Mouse (Mus musculus) C2C12 (cell line): ENCODE data around the gene Mapk8ip3. TPM values are rescaled to one million over a fixed set of nuclear protein-coding genes. Genes with fewer than 3 reads are reported as not detected.

Source experiments
- H3K27me3 ChIP-seq: one replicate; pipeline ENCODE4 v1.6.1; 2011; ENCODE audit not compliant: control insufficient read depth, insufficient read depth, insufficient read length
- H3K36me3 ChIP-seq: one replicate; pipeline ENCODE4 v1.6.1; 2011; ENCODE audit not compliant: control insufficient read depth, insufficient read depth
- H3K4me3 ChIP-seq: one replicate; pipeline ENCODE4 v1.5.1; 2011; ENCODE audit warnings: mild to moderate bottlenecking, control low read depth; ENCODE audit not compliant: poor library complexity, insufficient read depth, severe bottlenecking
- H3K79me2 ChIP-seq: one replicate; pipeline ENCODE4 v1.6.1; 2011; ENCODE audit not compliant: control insufficient read depth, insufficient read depth
- H3K79me3 ChIP-seq: one replicate; pipeline ENCODE4 v1.6.1; 2011; ENCODE audit warnings: low read depth, control low read depth
- H3ac ChIP-seq: one replicate; pipeline ENCODE3; 2011; ENCODE audit warnings: low read depth; ENCODE audit not compliant: control insufficient read depth, insufficient read length
- CEBPB ChIP-seq: IDR thresholded peaks from one replicate; pipeline ENCODE4 v1.6.1; 2011; ENCODE audit warnings: low read depth, mild to moderate bottlenecking, control low read depth, moderate library complexity
- CTCF ChIP-seq: IDR thresholded peaks from one replicate; pipeline ENCODE4 v1.5.1; 2011; ENCODE audit not compliant: control insufficient read depth, insufficient read depth, insufficient read length
- FOSL1 ChIP-seq: IDR thresholded peaks from one replicate; pipeline ENCODE4 v1.8.0; 2011; ENCODE audit warnings: mild to moderate bottlenecking, low read length; ENCODE audit not compliant: poor library complexity, insufficient read depth, severe bottlenecking
- MAX ChIP-seq: IDR thresholded peaks from one replicate; pipeline ENCODE4 v1.6.1; 2011; ENCODE audit warnings: mild to moderate bottlenecking, control low read depth
- MYOD1 ChIP-seq: IDR thresholded peaks from one replicate; pipeline ENCODE4 v1.6.1; 2011; ENCODE audit warnings: low read depth; ENCODE audit not compliant: control insufficient read depth, insufficient read length
- MYOG ChIP-seq: IDR thresholded peaks from one replicate; pipeline ENCODE4 v1.6.1; 2011; ENCODE audit not compliant: control insufficient read depth, insufficient read length; ENCODE audit errors: extremely low read depth
- USF1 ChIP-seq: IDR thresholded peaks from one replicate; pipeline ENCODE4 v1.6.1; 2011; ENCODE audit warnings: low read depth, mild to moderate bottlenecking, control low read depth, moderate library complexity
- polyA plus RNA-seq: library from polyadenylated mRNA; unstranded; fragments of >200 nt; fragmentation: generic; extraction: Trizol; gene quantifications from one replicate; pipeline ENCODE4 v1.2.1, GENCODE M21; 2012; ENCODE audit warnings: missing spikeins

Mapk8ip3 gene
- polyA plus RNA-seq, 1 experiment = 17.7 TPM

- H3K4me3 ChIP-seq = peak overlapping the region; percentile 96
- H3K36me3 ChIP-seq = peaks cover 4% of the 10 kb centered on the region
- peak overlapping the region; percentile 43 for H3ac ChIP-seq
- TF ChIP-seq MYOD1 = no peak
- no peak for TF ChIP-seq MYOG
- no peak for TF ChIP-seq MAX
- no peak for TF ChIP-seq FOSL1
- no peak for TF ChIP-seq CTCF
- no peak for TF ChIP-seq USF1
- TF ChIP-seq CEBPB = no peak
- peaks cover 9% of the 10 kb centered on the region for H3K79me3 ChIP-seq
- peaks cover 23% of the 10 kb centered on the region for H3K79me2 ChIP-seq
- no peaks in the 10 kb centered on the region for H3K27me3 ChIP-seq
Measured at GRCm38 (mm10) chr17:24885356-24886133, 51.2 kb downstream of the Mapk8ip3 start.

- Histone ChIP-seq H3K79me2 (peaks cover 23% of the 10 kb centered on the region), H3K4me3 (no peak overlapping the region), H3ac (no peak overlapping the region), H3K36me3 (no peaks in the 10 kb centered on the region), H3K27me3 (no peaks in the 10 kb centered on the region), H3K79me3 (peaks cover 9% of the 10 kb centered on the region)
- TF ChIP-seq MYOG (no peak), CTCF (no peak)
Measured at GRCm38 (mm10) chr17:24884391-24884790, 52.4 kb downstream of the Mapk8ip3 start.

- Histone ChIP-seq H3K4me3 (no peak overlapping the region), H3K36me3 (no peaks in the 10 kb centered on the region), H3K79me3 (peaks cover 9% of the 10 kb centered on the region), H3ac (no peak overlapping the region), H3K79me2 (peaks cover 14% of the 10 kb centered on the region), H3K27me3 (no peaks in the 10 kb centered on the region)
- TF ChIP-seq CTCF (peak; percentile 53), USF1 (no peak)
Measured at GRCm38 (mm10) chr17:24881738-24882440, 54.9 kb downstream of the Mapk8ip3 start.

GRCm38 (mm10) chr17:24878531-24878930, 58.2 kb downstream of the Mapk8ip3 start:
- no peaks in the 10 kb centered on the region for H3K36me3 ChIP-seq
- H3K79me3 ChIP-seq = no peaks in the 10 kb centered on the region
- H3K79me2 ChIP-seq = no peaks in the 10 kb centered on the region
- H3K27me3 ChIP-seq = peaks cover 5% of the 10 kb centered on the region
- TF ChIP-seq MYOD1 = no peak
- TF ChIP-seq FOSL1 = no peak
- TF ChIP-seq CTCF = no peak
- no peak for TF ChIP-seq MAX
- no peak for TF ChIP-seq USF1
- no peak for TF ChIP-seq CEBPB
- no peak for TF ChIP-seq MYOG
- no peak overlapping the region for H3K4me3 ChIP-seq
- H3ac ChIP-seq = no peak overlapping the region

- TF ChIP-seq CEBPB = no peak
- H3K36me3 ChIP-seq = no peaks in the 10 kb centered on the region
- no peak overlapping the region for H3ac ChIP-seq
- H3K79me2 ChIP-seq = no peaks in the 10 kb centered on the region
- H3K79me3 ChIP-seq = no peaks in the 10 kb centered on the region
- H3K27me3 ChIP-seq = peaks cover 5% of the 10 kb centered on the region
- H3K4me3 ChIP-seq = no peak overlapping the region
Measured at GRCm38 (mm10) chr17:24878117-24878397, 58.7 kb downstream of the Mapk8ip3 start.

GRCm38 (mm10) chr17:24877336-24878116, 59.3 kb downstream of the Mapk8ip3 start:
- Histone ChIP-seq H3K4me3 (no peak overlapping the region), H3K36me3 (no peaks in the 10 kb centered on the region), H3K79me2 (no peaks in the 10 kb centered on the region), H3K27me3 (peaks cover 5% of the 10 kb centered on the region), H3ac (no peak overlapping the region), H3K79me3 (no peaks in the 10 kb centered on the region)
- TF ChIP-seq MYOD1 (no peak), CEBPB (no peak), MYOG (no peak), CTCF (no peak), FOSL1 (no peak), USF1 (no peak), MAX (no peak)
